Mouse (Mus musculus): ENCODE measurements at regions not wholly inside any gene's neighbourhood (a gene's known extent, or its start where the extent isn't known, plus 50 kb on each side); places are given as distances from the start of the nearest gene placed in this dataset.

DNA sequence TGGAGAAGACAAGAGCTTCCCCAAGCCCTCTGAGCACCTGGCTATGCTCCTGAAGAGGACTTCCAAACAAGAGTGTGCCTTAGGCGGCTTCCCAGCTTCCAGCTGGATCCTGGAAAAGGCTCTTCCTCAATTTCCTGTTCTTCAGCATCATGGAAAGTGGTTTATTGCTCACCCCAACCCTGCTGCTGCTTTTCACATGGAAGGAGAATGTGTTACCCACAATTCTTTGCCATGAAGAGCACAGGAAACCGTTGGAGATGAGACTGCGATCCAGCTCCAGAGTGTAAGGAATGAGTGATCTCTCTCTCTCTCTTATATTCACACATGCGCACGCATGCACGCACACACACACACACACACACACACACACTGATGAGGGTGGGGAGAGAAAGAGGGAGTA, 150.6 kb upstream of the Gm5148 start:
- no peak for TF ChIP-seq POLR2A (IDR thresholded peaks at IDR 0.05; ENCODE audit: insufficient read length, low read depth)
- no peak for TF ChIP-seq E2F4 (IDR thresholded peaks at IDR 0.05; ENCODE audit: insufficient read depth)
- no peak for TF ChIP-seq MYOG (IDR thresholded peaks at IDR 0.05; ENCODE audit: control insufficient read depth in 1 of 3, insufficient read depth in 1 of 3, insufficient read length in 2 of 3, low read depth in 2 of 3)
- TF ChIP-seq POLR2AphosphoS2 (IDR thresholded peaks at IDR 0.05; ENCODE audit: insufficient read length, low read depth), result no peak
- no peak for TF ChIP-seq TCF12 (IDR thresholded peaks at IDR 0.05; ENCODE audit: insufficient read depth, poor library complexity, severe bottlenecking)
- TF ChIP-seq MAX (IDR thresholded peaks at IDR 0.05; ENCODE audit: low read depth), result no peak
- TF ChIP-seq USF1 (IDR thresholded peaks at IDR 0.05; ENCODE audit: low read depth), result no peak
- no peak for TF ChIP-seq REST (IDR thresholded peaks at IDR 0.05; ENCODE audit: insufficient read depth, insufficient read length)
- no peak for TF ChIP-seq TCF3 (IDR thresholded peaks at IDR 0.05; ENCODE audit: insufficient read length, low read depth)
- no peak for TF ChIP-seq CEBPB (IDR thresholded peaks at IDR 0.05; ENCODE audit: insufficient read depth, poor library complexity, severe bottlenecking)
- TF ChIP-seq MYOD1 (IDR thresholded peaks at IDR 0.05; ENCODE audit: control insufficient read depth in 1 of 3, insufficient read length in 2 of 3, low read depth in 2 of 3), result no peak

All from myocyte (in vitro differentiated cells).